Mouse (Mus musculus) liver, embryonic 15.5 days (tissue): Measurements from ENCODE around the gene Gcnt2. TPM values are rescaled to one million over a fixed set of nuclear protein-coding genes. Genes with fewer than 3 reads are reported as not detected.

Experiments
- ATAC-seq: fragments of 200-750 bp; cut with Nextera tagmentation; 2 replicates; pipeline ENCODE4 v1.8.0; 2017; ENCODE audit warnings: moderate number of reproducible peaks, mild to moderate bottlenecking, moderate library complexity; ENCODE audit not compliant: insufficient read depth
- H3K27ac ChIP-seq: fragments of 300-500 bp; sonication (generic); replicated peaks from 2 replicates; pipeline ENCODE4 v1.5.1; 2015; ENCODE audit warnings: mild to moderate bottlenecking, inconsistent platforms
- H3K27me3 ChIP-seq: fragments of 300-500 bp; sonication (generic); 2 replicates; pipeline ENCODE4 v1.6.1; 2015; ENCODE audit warnings: mild to moderate bottlenecking, inconsistent platforms
- H3K36me3 ChIP-seq: fragments of 300-500 bp; sonication (generic); replicated peaks from 2 replicates; pipeline ENCODE4 v1.6.1; 2015; ENCODE audit warnings: moderate library complexity, mild to moderate bottlenecking, inconsistent platforms
- H3K4me1 ChIP-seq: fragments of 300-500 bp; sonication (generic); replicated peaks from 2 replicates; pipeline ENCODE4 v1.6.1; 2015; ENCODE audit warnings: inconsistent platforms
- H3K4me2 ChIP-seq: fragments of 300-500 bp; sonication (generic); 2 replicates; pipeline ENCODE4 v1.6.1; 2015; ENCODE audit warnings: moderate library complexity, mild to moderate bottlenecking, inconsistent platforms
- H3K4me3 ChIP-seq: fragments of 300-500 bp; sonication (generic); replicated peaks from 2 replicates; pipeline ENCODE4 v1.5.1; 2015; ENCODE audit warnings: mild to moderate bottlenecking, inconsistent platforms
- H3K9ac ChIP-seq: fragments of 300-500 bp; sonication (generic); 2 replicates; pipeline ENCODE4 v1.6.1; 2015; ENCODE audit warnings: moderate library complexity, mild to moderate bottlenecking, inconsistent platforms
- H3K9me3 ChIP-seq: fragments of 300-500 bp; sonication (generic); replicated peaks from 2 replicates; pipeline ENCODE4 v1.6.1; 2016; ENCODE audit warnings: inconsistent platforms
- WGBS: fragments of 180-500 bp; shearing (Covaris S2); methylation state at CpG from one replicate; pipeline ENCODE4 v1.1.7; 2015; ENCODE audit warnings: mixed read lengths; ENCODE audit not compliant: insufficient replicate concordance; 5-methylcytosine and 5-hydroxymethylcytosine counted together
- polyA plus RNA-seq: library from polyadenylated mRNA; unstranded; fragments of >200 nt; fragmentation: Nextera tagmentation; extraction: Ambion mirVana; gene quantifications from 2 replicates; pipeline ENCODE4 v1.2.1, GENCODE M21; 2015

Gcnt2 gene
- polyA plus RNA-seq, 1 experiment from 2014 or later: 1.6 TPM

- no peak overlapping the region for H3K9ac ChIP-seq
- no peak overlapping the region for H3K4me3 ChIP-seq
- 68% methylated on average over 7 of the region's 7 CpGs for WGBS
- H3K27ac ChIP-seq: no peak overlapping the region
- no peak for ATAC-seq
- H3K4me1 ChIP-seq: peaks cover 3% of the 10 kb centered on the region; the same call in 1 of the 2 replicates
- H3K9me3 ChIP-seq: no peaks in the 10 kb centered on the region
- no peaks in the 10 kb centered on the region for H3K36me3 ChIP-seq
- no peaks in the 10 kb centered on the region for H3K27me3 ChIP-seq
- no peak overlapping the region for H3K4me2 ChIP-seq
Measured at GRCm38 (mm10) chr13:40906528-40906927, 47.0 kb downstream of the Gcnt2 start.

DNA sequence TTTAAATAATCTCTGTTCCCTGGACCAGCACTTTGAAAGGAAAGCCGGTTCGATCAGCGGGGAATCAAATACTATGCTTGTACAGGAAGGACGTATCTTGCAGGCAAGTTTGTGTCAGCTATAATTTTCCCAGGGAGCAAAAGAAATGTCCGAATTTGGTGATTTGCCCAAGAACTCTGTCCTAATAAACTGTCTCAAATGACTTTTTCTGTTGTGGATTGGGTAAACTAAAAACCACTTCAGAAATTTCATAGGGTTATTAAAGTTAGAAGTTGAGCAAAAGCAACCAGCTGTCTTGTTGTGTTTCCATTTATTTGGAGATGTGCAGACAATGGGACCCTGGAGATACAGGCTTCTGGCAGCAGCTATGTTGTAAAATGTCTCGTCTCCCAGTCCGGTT, 47.7 kb downstream of the Gcnt2 start:
- Histone ChIP-seq H3K9me3 (no peaks in the 10 kb centered on the region), H3K27me3 (no peaks in the 10 kb centered on the region), H3K36me3 (no peaks in the 10 kb centered on the region), H3K4me1 (peaks cover 3% of the 10 kb centered on the region; the same call in 1 of the 2 replicates), H3K27ac (no peak overlapping the region), H3K4me3 (no peak overlapping the region), H3K9ac (no peak overlapping the region), H3K4me2 (no peak overlapping the region)
- no peak for ATAC-seq
- 59% methylated on average over 7 of the region's 7 CpGs for WGBS

DNA sequence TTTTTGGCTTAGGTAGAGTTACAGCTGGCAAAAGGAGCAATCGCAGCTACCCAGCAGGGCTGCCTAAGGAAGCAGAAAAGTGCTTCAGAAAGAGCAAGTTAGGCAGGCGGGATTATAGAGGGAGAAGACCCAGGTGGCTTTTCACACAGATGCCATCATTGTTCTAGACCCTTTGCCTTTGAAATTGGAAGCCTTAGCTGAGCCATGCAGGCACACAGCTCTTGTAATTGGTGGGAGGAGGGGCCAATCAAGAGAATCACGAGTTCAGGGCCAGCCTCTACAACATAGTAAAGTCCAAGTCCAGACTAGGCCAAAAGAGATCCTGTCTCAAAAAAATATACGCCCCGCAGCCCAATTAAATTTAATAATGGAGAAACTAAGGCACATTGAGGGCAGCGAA, 48.5 kb downstream of the Gcnt2 start:
- Histone ChIP-seq H3K27ac (no peak overlapping the region), H3K27me3 (no peaks in the 10 kb centered on the region), H3K4me3 (no peak overlapping the region), H3K9ac (no peak overlapping the region), H3K4me2 (no peak overlapping the region), H3K36me3 (no peaks in the 10 kb centered on the region), H3K9me3 (no peaks in the 10 kb centered on the region), H3K4me1 (peaks cover 3% of the 10 kb centered on the region; the same call in 1 of the 2 replicates)
- ATAC-seq: no peak
- WGBS: 54% methylated on average over 6 of the region's 6 CpGs

DNA sequence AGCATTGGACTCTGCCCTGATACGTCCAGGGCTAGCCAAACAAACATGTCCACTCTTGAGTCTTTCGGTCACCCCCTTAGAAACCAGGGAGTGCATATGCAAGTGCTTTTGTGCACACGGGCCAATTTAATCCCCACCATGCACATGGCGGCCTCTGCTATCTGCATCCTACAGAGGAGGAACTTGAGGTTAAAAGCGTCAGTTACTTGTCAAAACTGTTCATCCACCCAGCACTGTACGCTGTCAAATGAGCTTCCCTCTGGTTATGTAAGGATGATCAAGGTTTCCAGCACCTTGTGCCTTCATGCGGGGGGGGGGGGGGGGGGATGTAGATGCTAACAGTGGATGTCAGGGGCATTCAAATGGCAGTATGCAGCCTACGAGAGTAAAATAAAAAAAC, 49.5 kb downstream of the Gcnt2 start:
- 11% methylated on average over 8 of the region's 8 CpGs for WGBS
- peak; percentile 56; the same call in 1 of the 2 replicates for ATAC-seq

DNA sequence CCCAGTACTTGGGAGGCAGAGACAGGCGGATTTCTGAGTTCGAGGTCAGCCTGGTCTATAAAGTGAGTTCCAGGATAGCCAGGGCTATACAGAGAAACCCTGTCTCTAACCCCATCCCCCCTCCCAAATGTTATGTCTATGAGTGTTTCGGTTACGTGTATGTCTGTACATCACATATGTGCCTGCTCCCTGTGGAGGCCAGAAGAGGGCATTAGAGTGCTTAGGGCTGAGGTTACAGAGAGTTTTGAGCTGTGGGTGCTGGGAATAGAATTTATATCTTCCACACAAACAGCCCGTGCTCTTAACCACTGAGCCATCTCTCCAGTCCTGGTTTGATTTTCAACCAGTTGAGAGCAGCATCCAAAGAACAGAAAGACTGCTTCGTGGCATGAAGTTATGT, 50.5 kb downstream of the Gcnt2 start:
- WGBS: 72% methylated on average over 6 of the region's 6 CpGs
- ATAC-seq: no peak
- H3K4me2 ChIP-seq: no peak overlapping the region
- no peak overlapping the region for H3K9ac ChIP-seq
- H3K27ac ChIP-seq: no peak overlapping the region
- H3K4me1 ChIP-seq: peaks cover 7% of the 10 kb centered on the region; the same call in 1 of the 2 replicates
- no peaks in the 10 kb centered on the region for H3K9me3 ChIP-seq
- no peaks in the 10 kb centered on the region for H3K27me3 ChIP-seq
- no peaks in the 10 kb centered on the region for H3K36me3 ChIP-seq
- no peak overlapping the region for H3K4me3 ChIP-seq

More for the DNA sequence above, 49.5 kb downstream of the Gcnt2 start:
- no peaks in the 10 kb centered on the region for H3K36me3 ChIP-seq
- no peak overlapping the region for H3K4me2 ChIP-seq
- H3K27me3 ChIP-seq: no peaks in the 10 kb centered on the region
- H3K9ac ChIP-seq: no peak overlapping the region
- H3K4me3 ChIP-seq: no peak overlapping the region
- no peak overlapping the region for H3K27ac ChIP-seq
- H3K4me1 ChIP-seq: peaks cover 3% of the 10 kb centered on the region; the same call in 1 of the 2 replicates
- no peaks in the 10 kb centered on the region for H3K9me3 ChIP-seq

DNA sequence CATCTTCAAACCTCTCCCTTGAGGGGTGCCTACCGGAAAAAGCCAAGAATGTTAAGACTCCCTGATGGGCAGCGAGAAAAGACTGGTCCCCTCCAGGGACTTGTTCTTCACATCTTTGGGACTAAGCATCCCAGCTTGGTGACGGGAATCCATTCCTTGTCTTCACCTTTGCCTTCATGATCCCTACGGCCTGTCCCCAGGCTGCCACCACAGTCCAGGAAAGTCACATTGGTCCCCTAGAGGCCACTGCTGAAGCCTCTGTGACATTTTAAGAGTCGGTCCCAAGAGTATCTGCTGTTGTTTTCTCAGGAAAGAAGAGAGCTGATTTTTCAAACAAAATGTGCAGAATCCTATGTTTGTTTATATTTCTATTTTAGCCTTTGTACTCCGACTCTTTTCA, 52.4 kb downstream of the Gcnt2 start:
- Histone ChIP-seq H3K9ac (no peak overlapping the region), H3K4me2 (no peak overlapping the region), H3K27me3 (peaks cover 10% of the 10 kb centered on the region), H3K27ac (no peak overlapping the region), H3K4me3 (no peak overlapping the region), H3K4me1 (peaks cover 16% of the 10 kb centered on the region; the same call in 1 of the 2 replicates), H3K36me3 (no peaks in the 10 kb centered on the region), H3K9me3 (no peaks in the 10 kb centered on the region)
- 71% methylated on average over 6 of the region's 6 CpGs for WGBS
- ATAC-seq: no peak

- Histone ChIP-seq H3K9me3 (no peaks in the 10 kb centered on the region), H3K4me2 (no peak overlapping the region), H3K27ac (no peak overlapping the region), H3K4me3 (no peak overlapping the region), H3K27me3 (peaks cover 25% of the 10 kb centered on the region), H3K36me3 (no peaks in the 10 kb centered on the region), H3K4me1 (peaks cover 32% of the 10 kb centered on the region), H3K9ac (no peak overlapping the region)
- WGBS: 62% methylated on average over 14 of the region's 14 CpGs
- ATAC-seq: 0 out of 2 replicates have a peak, but pooled peaks have one; percentile 20
Measured at GRCm38 (mm10) chr13:40913395-40914018, 54.0 kb downstream of the Gcnt2 start.

DNA sequence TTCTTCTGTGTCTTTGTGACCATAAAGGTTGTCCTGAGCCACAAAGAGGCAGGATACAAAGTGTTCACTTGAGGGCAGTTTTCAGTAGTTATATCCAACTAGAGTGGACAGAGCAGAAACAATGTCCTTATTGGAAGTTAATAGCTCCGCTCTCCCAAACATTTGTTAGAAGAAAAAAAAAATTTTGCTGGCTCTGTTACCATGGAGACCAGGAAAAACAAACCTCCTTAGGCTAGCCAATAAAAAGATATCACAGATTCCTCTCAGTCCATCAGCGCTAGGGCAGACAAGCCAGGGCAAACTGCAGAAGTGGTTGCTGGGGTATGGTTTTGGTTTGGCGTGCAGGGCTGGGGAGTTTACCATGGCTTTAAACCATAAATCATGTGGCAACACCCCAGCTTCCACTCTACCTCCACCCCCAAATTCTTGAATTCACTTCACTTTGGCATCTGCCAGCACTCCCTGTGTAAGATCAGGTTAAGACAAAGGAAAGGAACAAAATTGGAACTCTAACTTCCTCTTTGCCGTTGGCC, 54.6 kb downstream of the Gcnt2 start:
- WGBS: 40% methylated on average over 4 of the region's 4 CpGs
- no peaks in the 10 kb centered on the region for H3K9me3 ChIP-seq
- H3K27ac ChIP-seq: no peak overlapping the region
- H3K4me3 ChIP-seq: no peak overlapping the region
- H3K36me3 ChIP-seq: no peaks in the 10 kb centered on the region
- H3K27me3 ChIP-seq: peaks cover 31% of the 10 kb centered on the region
- H3K4me2 ChIP-seq: no peak overlapping the region
- no peak overlapping the region for H3K9ac ChIP-seq
- peaks cover 32% of the 10 kb centered on the region for H3K4me1 ChIP-seq
- ATAC-seq: no peak

- H3K9me3 ChIP-seq: no peaks in the 10 kb centered on the region
- peak overlapping the region; percentile 72 for H3K4me2 ChIP-seq
- 18% methylated on average over 21 of the region's 21 CpGs for WGBS
- H3K27me3 ChIP-seq: peaks cover 52% of the 10 kb centered on the region
- no peak for ATAC-seq
- peak overlapping the region; percentile 52 for H3K4me3 ChIP-seq
- H3K27ac ChIP-seq: no peak overlapping the region; the same call in 1 of the 2 replicates
- H3K9ac ChIP-seq: no peak overlapping the region
- no peaks in the 10 kb centered on the region for H3K36me3 ChIP-seq
- H3K4me1 ChIP-seq: peaks cover 36% of the 10 kb centered on the region
Measured at GRCm38 (mm10) chr13:40916321-40917160, 57.0 kb downstream of the Gcnt2 start.

- Histone ChIP-seq H3K27me3 (peaks cover 58% of the 10 kb centered on the region), H3K9ac (peak overlapping the region; percentile 42), H3K36me3 (no peaks in the 10 kb centered on the region), H3K4me1 (peaks cover 38% of the 10 kb centered on the region), H3K4me2 (peak overlapping the region; percentile 72), H3K27ac (peak overlapping the region; percentile 19; the same call in 1 of the 2 replicates), H3K4me3 (peak overlapping the region; percentile 52), H3K9me3 (no peaks in the 10 kb centered on the region)
- WGBS: under 1% methylated on average over 38 of the region's 38 CpGs
- ATAC-seq: peak; percentile 54; the same call in 1 of the 2 replicates
Measured at GRCm38 (mm10) chr13:40917161-40918091, 57.9 kb downstream of the Gcnt2 start.
